Mouse (Mus musculus) small intestine, adult 2 months (tissue): ENCODE data around the gene Gm7579. TPM values are rescaled to one million over a fixed set of nuclear protein-coding genes. Genes with fewer than 3 reads are reported as not detected.
A peak's percentile ranks its signal among the peaks of the same experiment; 100 is the strongest.
"Not testable (repeated sequence)": the region's sequence is repeated elsewhere in the genome, so short reads cannot be mapped to it uniquely, and the experiment has no call there.

Source experiments
- H3K27ac ChIP-seq: fragments of 200-500 bp; 2 replicates; pipeline ENCODE4 v1.5.1; 2012; ENCODE audit warnings: low read depth, low read length, control low read depth, inconsistent platforms; ENCODE audit not compliant: insufficient read depth
- H3K27me3 ChIP-seq: fragments of 200-500 bp; 2 replicates; pipeline ENCODE4 v1.6.1; 2012; ENCODE audit warnings: mild to moderate bottlenecking, moderate library complexity, low read length, inconsistent platforms; ENCODE audit not compliant: control insufficient read depth, insufficient read depth
- H3K36me3 ChIP-seq: fragments of 200-500 bp; 2 replicates; pipeline ENCODE4 v1.6.1; 2012; ENCODE audit warnings: mild to moderate bottlenecking, low read length, control low read depth, inconsistent platforms; ENCODE audit not compliant: control insufficient read depth, insufficient read depth
- H3K4me1 ChIP-seq: fragments of 200-500 bp; 2 replicates; pipeline ENCODE4 v1.6.1; 2012; ENCODE audit warnings: low read length, inconsistent platforms, mixed read lengths; ENCODE audit not compliant: control insufficient read depth, insufficient read depth, insufficient read length
- H3K4me3 ChIP-seq: fragments of 200-500 bp; 2 replicates; pipeline ENCODE4 v1.5.1; 2012; ENCODE audit warnings: low read depth, mild to moderate bottlenecking, control low read depth, inconsistent platforms, low read length, moderate library complexity
- CTCF ChIP-seq: fragments of 200-500 bp; IDR thresholded peaks from 2 replicates; pipeline ENCODE4 v1.5.1; 2012; ENCODE audit warnings: low read depth, mild to moderate bottlenecking, control low read depth, inconsistent platforms, low read length, moderate library complexity, mixed read lengths; ENCODE audit not compliant: insufficient replicate concordance, insufficient read length; ENCODE audit errors: extremely low read depth
- POLR2A ChIP-seq: fragments of 200-500 bp; IDR thresholded peaks from 2 replicates; pipeline ENCODE4 v1.6.1; 2012; ENCODE audit warnings: low read depth, mild to moderate bottlenecking, control low read depth, inconsistent platforms, low read length, moderate library complexity
- WGBS: fragments of 180-500 bp; shearing (Covaris S2); methylation state at CpG from one replicate; pipeline ENCODE4 v1.1.7; 2018; 5-methylcytosine and 5-hydroxymethylcytosine counted together
- polyA plus RNA-seq: library from polyadenylated mRNA; depleted of rRNA; stranded (reverse); fragments of >200 nt; gene quantifications from 2 replicates; pipeline ENCODE4 v1.2.3, GENCODE M21; 2012; rRNA removed

The Gm7579 gene
- polyA plus RNA-seq, 1 experiment: not detected

DNA sequence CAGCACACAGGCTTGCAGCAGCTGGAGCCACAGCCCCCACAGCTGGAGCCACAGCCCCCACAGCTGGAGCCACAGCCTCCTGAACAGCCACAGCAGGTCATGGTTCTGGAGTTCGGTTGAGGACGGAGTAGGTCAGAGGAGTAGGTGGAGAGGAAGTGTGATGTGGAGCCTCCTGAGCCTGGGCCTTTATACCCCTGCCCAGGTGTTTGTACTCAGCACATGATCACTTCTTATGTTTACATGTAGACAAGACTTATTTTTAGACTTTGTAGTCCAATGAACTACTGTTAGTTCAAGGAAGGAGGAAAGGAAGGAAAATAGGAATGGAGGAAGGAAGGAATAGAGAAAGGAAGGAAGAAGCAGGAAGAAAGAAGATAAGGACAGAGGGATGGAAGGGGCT is 29.3 kb downstream of the Gm7579 start, which contains the start of gene Gm40460:
Gm40460 (minus strand) TSS at position 101 of the 400 bp plus-strand sequence.
- H3K27ac ChIP-seq: no peak within 1 kb of the TSS
- no peaks in the 10 kb centered on the region for H3K27me3 ChIP-seq
- no peaks in the 10 kb centered on the region for H3K36me3 ChIP-seq
- H3K4me1 ChIP-seq: no peaks in the 10 kb centered on the region; the same call in 1 of the 2 replicates
- no peak within 1 kb of the TSS for H3K4me3 ChIP-seq
- TF ChIP-seq POLR2A: no peak
- TF ChIP-seq CTCF: no peak
- 46% methylated on average over 2 of the region's 2 CpGs for WGBS

DNA sequence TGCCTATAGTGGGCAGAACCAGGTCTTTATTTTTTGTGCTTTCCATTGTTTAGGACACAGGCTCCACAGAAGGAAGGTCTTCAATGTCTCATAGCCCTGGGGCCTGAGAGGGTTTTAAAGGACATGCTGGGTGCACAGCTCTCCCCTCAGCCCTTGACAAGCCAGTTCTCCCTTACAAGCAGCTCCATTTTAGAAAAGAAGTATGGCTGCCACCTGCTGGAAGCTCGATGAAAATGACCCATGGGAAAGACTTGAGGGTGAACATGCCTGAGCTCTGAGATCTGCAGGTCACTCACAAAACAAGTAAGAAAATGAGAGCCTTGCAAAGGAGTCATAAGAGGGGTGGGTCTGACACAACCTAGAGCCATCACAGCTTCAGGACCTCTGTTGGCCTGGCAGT is 38.2 kb downstream of the Gm7579 start:
- no peak overlapping the region for H3K27ac ChIP-seq
- no peak overlapping the region for H3K4me3 ChIP-seq
- peak; percentile 59; the same call in 1 of the 2 replicates for TF ChIP-seq CTCF
- TF ChIP-seq POLR2A: no peak
- no peaks in the 10 kb centered on the region for H3K36me3 ChIP-seq
- H3K4me1 ChIP-seq: no peaks in the 10 kb centered on the region; the same call in 1 of the 2 replicates
- WGBS: 0% methylated on average over 1 of the region's 1 CpGs
- H3K27me3 ChIP-seq: no peaks in the 10 kb centered on the region

DNA sequence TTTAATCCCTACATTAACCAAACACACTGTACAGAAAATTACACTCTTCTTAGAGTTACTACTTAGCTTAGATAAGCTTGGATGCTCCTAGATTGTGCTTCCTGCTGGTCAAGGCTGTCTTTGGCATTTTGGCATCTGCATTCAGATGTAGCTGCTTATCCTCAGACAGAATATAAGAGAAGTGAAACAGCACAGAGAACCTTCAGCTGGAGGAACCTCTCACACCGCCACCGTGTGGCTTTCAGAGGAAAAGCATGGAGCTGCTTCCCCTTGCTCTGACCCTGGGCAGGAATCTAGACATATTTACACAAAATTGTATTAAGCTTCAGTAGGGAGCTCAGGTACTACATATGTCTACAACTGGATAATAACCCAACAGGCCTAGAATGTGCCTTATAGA is 43.9 kb downstream of the Gm7579 start:
- no peaks in the 10 kb centered on the region for H3K27me3 ChIP-seq
- TF ChIP-seq POLR2A: no peak
- TF ChIP-seq CTCF: peak; percentile 68; the same call in 1 of the 2 replicates
- 1% methylated on average over 2 of the region's 2 CpGs for WGBS
- no peaks in the 10 kb centered on the region for H3K36me3 ChIP-seq
- H3K27ac ChIP-seq: no peak overlapping the region
- no peak overlapping the region for H3K4me3 ChIP-seq
- no peaks in the 10 kb centered on the region for H3K4me1 ChIP-seq

DNA sequence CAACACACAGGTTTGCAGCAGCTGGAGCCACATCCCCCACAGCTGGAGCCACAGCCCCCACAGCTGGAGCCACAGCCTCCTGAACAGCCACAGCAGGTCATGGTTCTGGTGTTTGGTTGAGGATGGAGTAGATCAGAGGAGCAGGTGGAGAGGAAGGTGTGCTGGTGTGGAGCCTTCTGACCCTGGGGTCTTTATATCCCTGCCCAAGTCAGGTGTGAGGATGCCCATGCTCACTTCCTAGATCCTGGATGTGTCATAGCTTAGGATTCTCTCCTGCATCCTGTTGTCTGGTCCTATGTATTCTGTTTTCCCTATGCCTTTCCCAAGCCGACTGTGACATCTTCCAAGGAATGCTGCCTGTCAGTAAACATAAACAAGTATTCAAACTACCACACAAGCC is 46.6 kb downstream of the Gm7579 start, which contains the start of gene Gm2431:
Gm2431 (minus strand) TSS at position 101 of the 400 bp plus-strand sequence.
- WGBS: 47% methylated on average over 1 of the region's 1 CpGs
- H3K27me3 ChIP-seq, H3K36me3 ChIP-seq, H3K4me3 ChIP-seq, H3K27ac ChIP-seq, H3K4me1 ChIP-seq: not testable (repeated sequence)

Other genes starting within 250 kb of the Gm7579 start
- 26.1 and 31.8 TPM in 2 replicates for gene Mob2, start 150.8 kb upstream of the Gm7579 start, polyA plus RNA-seq
- gene Dusp8, start 116.0 kb upstream of the Gm7579 start, polyA plus RNA-seq: 8.9 and 13.4 TPM in 2 replicates
- gene Gm45618, start 91.1 kb upstream of the Gm7579 start, polyA plus RNA-seq: not detected in 2 replicates
- not detected in 2 replicates for gene Gm39115, start 75.8 kb upstream of the Gm7579 start, polyA plus RNA-seq
- not detected in 2 replicates for gene Gm45337, start 67.3 kb upstream of the Gm7579 start, polyA plus RNA-seq
- not detected in 2 replicates for gene Gm29735, start 54.7 kb upstream of the Gm7579 start, polyA plus RNA-seq
- not detected in 2 replicates for gene Gm4553, start 46.1 kb upstream of the Gm7579 start, polyA plus RNA-seq
- gene Krtap5-2, start 35.9 kb upstream of the Gm7579 start, polyA plus RNA-seq: not detected in 2 replicates
- not detected in 2 replicates for gene Gm10153, start 21.5 kb upstream of the Gm7579 start, polyA plus RNA-seq
- 0.91 TPM in 1 of 2 replicates, not detected in the other for gene Krtap5-3, start 10.5 kb upstream of the Gm7579 start, polyA plus RNA-seq
- 0.65 TPM in 1 of 2 replicates, not detected in the other for gene Krtap5-5, start 18.1 kb downstream of the Gm7579 start, polyA plus RNA-seq
- not detected in 2 replicates for gene Gm40460, start 29.2 kb downstream of the Gm7579 start, polyA plus RNA-seq
- not detected in 2 replicates for gene Gm2431, start 46.5 kb downstream of the Gm7579 start, polyA plus RNA-seq
- not detected in 2 replicates for gene Gm4559, start 62.5 kb downstream of the Gm7579 start, polyA plus RNA-seq
- gene Krtap5-1, start 85.3 kb downstream of the Gm7579 start, polyA plus RNA-seq: not detected in 2 replicates
- not detected in 2 replicates for gene Krtap5-4, start 91.7 kb downstream of the Gm7579 start, polyA plus RNA-seq
- 1.5 and 3.2 TPM in 2 replicates for gene Ifitm10, start 161.9 kb downstream of the Gm7579 start, polyA plus RNA-seq
- gene Gm49369, start 170.8 kb downstream of the Gm7579 start, polyA plus RNA-seq: 0.42 TPM in 1 of 2 replicates, not detected in the other
- 174 and 253 TPM in 2 replicates for gene Ctsd, start 176.2 kb downstream of the Gm7579 start, polyA plus RNA-seq
- gene Syt8, start 223.0 kb downstream of the Gm7579 start, polyA plus RNA-seq: 1.4 and 66.8 TPM in 2 replicates
- gene Tnni2, start 229.9 kb downstream of the Gm7579 start, polyA plus RNA-seq: 0.35 and 2.9 TPM in 2 replicates
- gene Lsp1, start 248.9 kb downstream of the Gm7579 start, polyA plus RNA-seq: 29.4 and 48.0 TPM in 2 replicates